Mouse (Mus musculus): ENCODE results near the gene Zswim1. TPM values are rescaled to one million over a fixed set of nuclear protein-coding genes. Genes with fewer than 3 reads are reported as not detected.
"Not testable (repeated sequence)": the region's sequence is repeated elsewhere in the genome, so short reads cannot be mapped to it uniquely, and the experiment has no call there.

Gene Zswim1
- polyA plus RNA-seq, 1 experiment from 2014 or later: 29.2 TPM

DNA sequence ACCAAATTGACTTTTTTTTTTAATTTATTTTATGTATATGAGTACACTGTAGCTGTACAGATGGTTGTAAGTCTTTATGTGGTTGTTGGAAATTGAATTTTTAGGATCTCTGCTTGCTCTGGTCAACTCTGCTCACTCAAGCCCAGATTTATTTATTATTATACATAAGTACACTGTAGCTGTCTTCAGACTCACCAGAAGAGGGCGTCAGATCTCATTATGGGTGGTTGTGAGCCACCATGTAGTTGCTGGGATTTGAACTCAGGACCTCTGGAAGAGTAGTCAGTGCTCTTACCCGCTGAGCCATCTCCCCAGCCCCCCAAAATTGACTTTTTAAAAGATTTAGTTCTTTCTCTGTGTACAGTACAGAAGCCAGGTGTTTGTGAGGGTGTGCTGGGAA lies 53.2 kb downstream of the Zswim1 start:
- not testable (repeated sequence) for H3K27ac ChIP-seq (replicated peaks); H3K9me3 ChIP-seq; H3K27me3 ChIP-seq; H3K9ac ChIP-seq; ATAC-seq (ENCODE audit: low FRiP score, low read depth); H3K4me2 ChIP-seq; H3K36me3 ChIP-seq; H3K4me3 ChIP-seq
- WGBS: 55% methylated on average over 2 of the region's 2 CpGs
- peaks cover 20% of the 10 kb centered on the region for H3K4me1 ChIP-seq (replicated peaks)

Other genes starting within 250 kb of the Zswim1 start
- gene Spint3, start 249.2 kb upstream of the Zswim1 start, polyA plus RNA-seq (2015; fragmentation: Nextera tagmentation; extraction: Ambion mirVana): not detected in 2 replicates
- not detected in 2 replicates for gene Wfdc6a, start 237.2 kb upstream of the Zswim1 start, polyA plus RNA-seq (2015; fragmentation: Nextera tagmentation; extraction: Ambion mirVana)
- gene Eppin, start 229.1 kb upstream of the Zswim1 start, polyA plus RNA-seq (2015; fragmentation: Nextera tagmentation; extraction: Ambion mirVana): 0.21 TPM in 1 of 2 replicates, not detected in the other
- gene Wfdc6b, start 209.2 kb upstream of the Zswim1 start, polyA plus RNA-seq (2015; fragmentation: Nextera tagmentation; extraction: Ambion mirVana): not detected in 2 replicates
- gene Wfdc8, start 209.1 kb upstream of the Zswim1 start, polyA plus RNA-seq (2015; fragmentation: Nextera tagmentation; extraction: Ambion mirVana): not detected in 2 replicates
- gene Wfdc16, start 183.9 kb upstream of the Zswim1 start, polyA plus RNA-seq (2015; fragmentation: Nextera tagmentation; extraction: Ambion mirVana): not detected in 2 replicates
- not detected in 2 replicates for gene Wfdc10, start 166.6 kb upstream of the Zswim1 start, polyA plus RNA-seq (2015; fragmentation: Nextera tagmentation; extraction: Ambion mirVana)
- gene Wfdc9, start 166.1 kb upstream of the Zswim1 start, polyA plus RNA-seq (2015; fragmentation: Nextera tagmentation; extraction: Ambion mirVana): not detected in 2 replicates
- not detected in 2 replicates for gene Wfdc11, start 148.6 kb upstream of the Zswim1 start, polyA plus RNA-seq (2015; fragmentation: Nextera tagmentation; extraction: Ambion mirVana)
- gene Wfdc13, start 137.6 kb upstream of the Zswim1 start, polyA plus RNA-seq (2015; fragmentation: Nextera tagmentation; extraction: Ambion mirVana): not detected in 2 replicates
- gene Spint4, start 124.2 kb upstream of the Zswim1 start, polyA plus RNA-seq (2015; fragmentation: Nextera tagmentation; extraction: Ambion mirVana): not detected in 2 replicates
- not detected in 2 replicates for gene Spint5, start 107.4 kb upstream of the Zswim1 start, polyA plus RNA-seq (2015; fragmentation: Nextera tagmentation; extraction: Ambion mirVana)
- gene Wfdc3, start 76.8 kb upstream of the Zswim1 start, polyA plus RNA-seq (2015; fragmentation: Nextera tagmentation; extraction: Ambion mirVana): 1.6 and 1.7 TPM in 2 replicates
- gene Dnttip1, start 76.7 kb upstream of the Zswim1 start, polyA plus RNA-seq (2015; fragmentation: Nextera tagmentation; extraction: Ambion mirVana): 54.6 and 57.6 TPM in 2 replicates
- 78.0 and 107 TPM in 2 replicates for gene Ube2c, start 52.8 kb upstream of the Zswim1 start, polyA plus RNA-seq (2015; fragmentation: Nextera tagmentation; extraction: Ambion mirVana)
- gene Tnnc2, start 42.7 kb upstream of the Zswim1 start, polyA plus RNA-seq (2015; fragmentation: Nextera tagmentation; extraction: Ambion mirVana): 0.97 and 2.4 TPM in 2 replicates
- gene Snx21, start 36.9 kb upstream of the Zswim1 start, polyA plus RNA-seq (2015; fragmentation: Nextera tagmentation; extraction: Ambion mirVana): 39.6 and 44.8 TPM in 2 replicates
- 21.4 and 21.5 TPM in 2 replicates for gene Acot8, start 17.8 kb upstream of the Zswim1 start, polyA plus RNA-seq (2015; fragmentation: Nextera tagmentation; extraction: Ambion mirVana)
- gene Zswim3, start 17.6 kb upstream of the Zswim1 start, polyA plus RNA-seq (2015; fragmentation: Nextera tagmentation; extraction: Ambion mirVana): 16.8 TPM in 2 replicates
- gene Spata25, start 5.9 kb downstream of the Zswim1 start, polyA plus RNA-seq (2015; fragmentation: Nextera tagmentation; extraction: Ambion mirVana): 0.34 TPM in 1 of 2 replicates, not detected in the other
- 97.0 and 105 TPM in 2 replicates for gene Ctsa, start 10.2 kb downstream of the Zswim1 start, polyA plus RNA-seq (2015; fragmentation: Nextera tagmentation; extraction: Ambion mirVana)
- gene Neurl2, start 10.8 kb downstream of the Zswim1 start, polyA plus RNA-seq (2015; fragmentation: Nextera tagmentation; extraction: Ambion mirVana): 6.3 and 7.9 TPM in 2 replicates
- 123 and 129 TPM in 2 replicates for gene Pltp, start 35.0 kb downstream of the Zswim1 start, polyA plus RNA-seq (2015; fragmentation: Nextera tagmentation; extraction: Ambion mirVana)
- 78.5 and 81.7 TPM in 2 replicates for gene Pcif1, start 56.6 kb downstream of the Zswim1 start, polyA plus RNA-seq (2015; fragmentation: Nextera tagmentation; extraction: Ambion mirVana)
- gene Zfp335, start 89.1 kb downstream of the Zswim1 start, polyA plus RNA-seq (2015; fragmentation: Nextera tagmentation; extraction: Ambion mirVana): 13.7 and 18.3 TPM in 2 replicates
- 27.0 and 37.2 TPM in 2 replicates for gene Mmp9, start 118.1 kb downstream of the Zswim1 start, polyA plus RNA-seq (2015; fragmentation: Nextera tagmentation; extraction: Ambion mirVana)
- gene Slc12a5, start 138.1 kb downstream of the Zswim1 start, polyA plus RNA-seq (2015; fragmentation: Nextera tagmentation; extraction: Ambion mirVana): 55.2 and 60.5 TPM in 2 replicates
- gene Ncoa5, start 212.2 kb downstream of the Zswim1 start, polyA plus RNA-seq (2015; fragmentation: Nextera tagmentation; extraction: Ambion mirVana): 95.1 and 99.3 TPM in 2 replicates
- gene Cd40, start 232.9 kb downstream of the Zswim1 start, polyA plus RNA-seq (2015; fragmentation: Nextera tagmentation; extraction: Ambion mirVana): 5.6 and 6.9 TPM in 2 replicates